Mouse (Mus musculus): ENCODE measurements around the gene Sorbs1.

DNA sequence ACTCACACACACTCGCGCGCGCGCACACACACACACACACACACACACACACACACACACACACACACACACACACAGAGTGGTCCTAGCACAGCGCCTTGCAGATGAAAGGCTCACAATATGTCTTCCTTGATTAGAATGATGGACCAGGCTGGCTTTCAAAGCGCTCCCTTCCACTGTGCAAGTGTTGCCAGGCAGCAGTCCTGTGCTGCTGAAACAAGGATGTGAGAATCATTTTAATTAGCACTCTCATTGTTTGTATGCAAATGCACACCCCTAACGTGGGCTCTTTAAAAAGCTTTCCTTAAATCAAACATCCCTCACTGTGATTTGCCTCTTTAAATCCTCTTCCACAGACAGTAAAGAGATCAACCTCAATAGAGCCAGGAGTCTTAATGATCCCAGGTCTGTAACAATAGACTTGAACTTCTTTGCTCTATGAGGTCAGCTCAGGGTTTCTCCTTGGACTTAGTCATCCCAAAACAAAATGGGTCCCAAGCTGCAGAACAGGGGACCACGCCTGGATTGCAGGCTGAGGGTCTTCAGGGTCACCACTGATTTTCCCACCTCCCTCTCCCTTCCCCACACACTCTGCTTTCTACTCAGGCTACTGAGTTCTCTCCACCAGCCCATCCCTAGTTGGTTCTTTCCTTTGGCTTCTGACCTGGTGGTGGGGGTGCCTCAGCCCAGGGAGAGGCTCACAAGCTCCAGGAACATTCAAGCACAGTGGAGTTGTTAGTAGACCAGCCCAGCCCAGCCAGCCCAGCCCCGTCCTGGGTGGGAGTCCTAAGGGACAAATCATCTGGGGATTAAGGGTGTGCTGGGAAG, 79.3 kb downstream of the Sorbs1 start:
- TF ChIP-seq CTCF (IDR thresholded peaks at IDR 0.05; ENCODE audit: low read depth) (no peak), EP300 (IDR thresholded peaks at IDR 0.05; ENCODE audit: low read depth) (no peak)
